Mouse (Mus musculus): ENCODE data around the gene Plekha6. TPM values are rescaled to one million over a fixed set of nuclear protein-coding genes. Genes with fewer than 3 reads are reported as not detected.

Plekha6 gene
- total RNA-seq (2021), result 10 to 100 TPM; 78.2 to 91.1 TPM
- long read RNA-seq, experiment 1, partial matches to known transcripts, result 19 of 30 reads
- long read RNA-seq, experiment 1, other reads (novel, unspliced or antisense), result 10 of 30 reads
- long read RNA-seq, experiment 2, partial matches to known transcripts, result 6 of 7 reads
- long read RNA-seq, experiment 2, other reads (novel, unspliced or antisense), result 1 of 7 reads

- no peak for DNase-seq (ENCODE audit: low spot score in 2 of 2)
These were observed at the start of gene Plekha6 for GRCm38 (mm10) chr1:133163820-133164431. Gene Plekha6 (plus strand): TSS chr1:133164210.

- DNase-seq (ENCODE audit: low spot score in 2 of 2), result no peak
These were observed 47.9 kb upstream of the Plekha6 start for GRCm38 (mm10) chr1:133116108-133116507.

- no peak for DNase-seq (ENCODE audit: low spot score in 2 of 2)
These were observed 45.9 kb upstream of the Plekha6 start for GRCm38 (mm10) chr1:133118127-133118526.

- DNase-seq (ENCODE audit: low spot score in 2 of 2), result no peak
These were observed 45.2 kb upstream of the Plekha6 start for GRCm38 (mm10) chr1:133118844-133119243.

GRCm38 (mm10) chr1:133119931-133120712, 43.9 kb upstream of the Plekha6 start:
- DNase-seq (ENCODE audit: low spot score in 2 of 2), result no peak

GRCm38 (mm10) chr1:133121246-133121645, 42.8 kb upstream of the Plekha6 start:
- no peak for DNase-seq (ENCODE audit: low spot score in 2 of 2)

GRCm38 (mm10) chr1:133124137-133124536, 39.9 kb upstream of the Plekha6 start:
- DNase-seq (ENCODE audit: low spot score in 2 of 2), result no peak

GRCm38 (mm10) chr1:133125640-133126364, 38.2 kb upstream of the Plekha6 start:
- no peak for DNase-seq (ENCODE audit: low spot score in 2 of 2)

GRCm38 (mm10) chr1:133126365-133126740, 37.7 kb upstream of the Plekha6 start:
- no peak for DNase-seq (ENCODE audit: low spot score in 2 of 2)

GRCm38 (mm10) chr1:133127328-133127727, 36.7 kb upstream of the Plekha6 start:
- DNase-seq (ENCODE audit: low spot score in 2 of 2), result no peak

GRCm38 (mm10) chr1:133129471-133130221, 34.4 kb upstream of the Plekha6 start:
- DNase-seq (ENCODE audit: low spot score in 2 of 2), result no peak

GRCm38 (mm10) chr1:133130638-133131560, 33.1 kb upstream of the Plekha6 start, which contains the start of gene Ppp1r15b:
Gene Ppp1r15b (plus strand): TSS chr1:133131143.
- DNase-seq (ENCODE audit: low spot score in 2 of 2), result peak; percentile 99 to 100

GRCm38 (mm10) chr1:133131561-133131905, 32.5 kb upstream of the Plekha6 start:
- no peak for DNase-seq (ENCODE audit: low spot score in 2 of 2)

- no peak for DNase-seq (ENCODE audit: low spot score in 2 of 2)
These were observed 32.1 kb upstream of the Plekha6 start for GRCm38 (mm10) chr1:133131936-133132335.

- no peak for DNase-seq (ENCODE audit: low spot score in 2 of 2)
These were observed 31.4 kb upstream of the Plekha6 start for GRCm38 (mm10) chr1:133132388-133133326.

GRCm38 (mm10) chr1:133133425-133133824, 30.6 kb upstream of the Plekha6 start:
- DNase-seq (ENCODE audit: low spot score in 2 of 2), result no peak

GRCm38 (mm10) chr1:133134071-133134470, 29.9 kb upstream of the Plekha6 start:
- DNase-seq (ENCODE audit: low spot score in 2 of 2), result no peak

GRCm38 (mm10) chr1:133134881-133135280, 29.1 kb upstream of the Plekha6 start:
- DNase-seq (ENCODE audit: low spot score in 2 of 2), result no peak

- no peak for DNase-seq (ENCODE audit: low spot score in 2 of 2)
These were observed 28.2 kb upstream of the Plekha6 start for GRCm38 (mm10) chr1:133135808-133136207.
